8 mouse cellular contexts compared by ENCODE assay signal in the genomic region with DNA sequence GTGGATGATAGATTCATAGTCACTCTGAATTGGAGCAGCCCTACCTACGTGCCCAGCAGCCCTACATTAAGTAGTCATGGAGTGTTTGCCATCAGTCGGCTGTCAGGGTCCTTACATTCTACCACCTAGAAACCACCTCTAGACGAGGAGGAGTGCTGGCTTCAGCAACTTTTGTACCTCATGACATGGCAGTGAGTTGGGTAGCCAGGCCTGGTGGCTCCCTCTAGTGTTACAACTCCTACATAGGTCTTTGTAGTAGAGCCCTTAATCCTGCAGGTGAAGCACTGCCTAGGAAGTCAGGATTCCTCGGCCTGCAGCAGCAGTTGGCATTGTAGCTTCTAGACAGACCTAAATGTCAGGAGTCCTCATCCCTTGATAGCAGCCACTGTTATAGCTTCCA. TPM values are rescaled to one million over a fixed set of nuclear protein-coding genes. Genes with fewer than 3 reads are reported as not detected.
DNase-seq lines count a peak whose midpoint lies in the region; ATAC-seq and TF ChIP-seq lines count a peak whose summit lies in the region.

No protein-coding gene starts in this region.

- H3K36me3 ChIP-seq in heart, embryonic 16.5 days (ENCODE audit: control insufficient read depth, insufficient read depth) = peaks cover 20% of the 10 kb centered on the region
- H3K36me3 ChIP-seq in heart, embryonic 11.5 days (ENCODE audit: control insufficient read depth, insufficient read depth, low read length) = peaks cover 4% of the 10 kb centered on the region; the same call in 1 of the 2 replicates
- H3K36me3 ChIP-seq in E14TG2a.4 (ENCODE audit: insufficient read depth, low read length) = peaks cover 7% of the 10 kb centered on the region; the same call in 1 of the 2 replicates
- peaks cover 31% of the 10 kb centered on the region for H3K36me3 ChIP-seq in kidney, postnatal 0 days (ENCODE audit: insufficient read depth, low read length)
- H3K36me3 ChIP-seq in lung, embryonic 14.5 days (ENCODE audit: insufficient read depth) = peaks cover 51% of the 10 kb centered on the region

- ATAC-seq in heart, embryonic 16.5 days (replicated peaks; ENCODE audit: extremely low read depth, insufficient read depth, low FRiP score) = 0 out of 2 replicates have a peak, but pooled peaks have one; percentile 32
- ATAC-seq in heart, embryonic 11.5 days (replicated peaks; ENCODE audit: insufficient number of reproducible peaks, low FRiP score, low TSS enrichment) = no peak; the same call in 1 of the 2 replicates
- ATAC-seq in frontal cortex, adult (ENCODE audit: low TSS enrichment) = peak; percentile 75
- 0 out of 2 replicates have a peak, but pooled peaks have one; percentile 10 for ATAC-seq in kidney, postnatal 0 days (replicated peaks; ENCODE audit: low FRiP score, low read depth)
- ATAC-seq in lung, embryonic 14.5 days (ENCODE audit: insufficient read depth) = no peak

- TF ChIP-seq CTCF in E14TG2a.4 (conservative IDR thresholded peaks at IDR 0.05; ENCODE audit: low read length) = peak; percentile 49
- peak; percentile 81 for TF ChIP-seq CTCF in kidney, postnatal 0 days (IDR thresholded peaks at IDR 0.05; ENCODE audit: low read depth)
- peak; percentile 74 for TF ChIP-seq CTCF in lung, embryonic 14.5 days (IDR thresholded peaks at IDR 0.05; ENCODE audit: low read depth)

- H3K27me3 ChIP-seq in heart, embryonic 16.5 days (ENCODE audit: control insufficient read depth, insufficient read depth, low read length) = no peaks in the 10 kb centered on the region
- no peaks in the 10 kb centered on the region for H3K27me3 ChIP-seq in heart, embryonic 11.5 days (ENCODE audit: control insufficient read depth, insufficient read depth, low read length)
- no peaks in the 10 kb centered on the region for H3K27me3 ChIP-seq in E14TG2a.4 (ENCODE audit: insufficient read depth, low read length)
- H3K27me3 ChIP-seq in kidney, postnatal 0 days (ENCODE audit: insufficient read depth, low read length) = no peaks in the 10 kb centered on the region
- H3K27me3 ChIP-seq in lung, embryonic 14.5 days (ENCODE audit: insufficient read depth, low read length) = no peaks in the 10 kb centered on the region

- no peak overlapping the region for H3K4me2 ChIP-seq in heart, embryonic 16.5 days (ENCODE audit: low read depth, low read length)
- H3K4me2 ChIP-seq in heart, embryonic 11.5 days = no peak overlapping the region
- no peak overlapping the region for H3K4me2 ChIP-seq in kidney, postnatal 0 days (ENCODE audit: low read length)
- H3K4me2 ChIP-seq in lung, embryonic 14.5 days = no peak overlapping the region

- no peaks in the 10 kb centered on the region for H3K9me3 ChIP-seq in heart, embryonic 16.5 days (replicated peaks; ENCODE audit: control insufficient read depth, low read length)
- H3K9me3 ChIP-seq in heart, embryonic 11.5 days (replicated peaks; ENCODE audit: control insufficient read depth, low read length) = no peaks in the 10 kb centered on the region
- H3K9me3 ChIP-seq in E14TG2a.4 (ENCODE audit: low read length) = no peaks in the 10 kb centered on the region
- no peaks in the 10 kb centered on the region for H3K9me3 ChIP-seq in kidney, postnatal 0 days (replicated peaks; ENCODE audit: low read length)
- no peaks in the 10 kb centered on the region for H3K9me3 ChIP-seq in lung, embryonic 14.5 days (ENCODE audit: low read depth, low read length)

- 52% methylated on average over 4 of the region's 4 CpGs for WGBS in heart, embryonic 16.5 days
- 58% methylated on average over 4 of the region's 4 CpGs for WGBS in heart, embryonic 11.5 days (ENCODE audit: insufficient replicate concordance)
- WGBS in kidney, postnatal 0 days = 45% methylated on average over 4 of the region's 4 CpGs
- 33% methylated on average over 4 of the region's 4 CpGs for WGBS in lung, embryonic 14.5 days

- H3K4me1 ChIP-seq in heart, embryonic 16.5 days (ENCODE audit: control insufficient read depth, insufficient read depth, low read length) = peaks cover 13% of the 10 kb centered on the region
- 0 out of 2 replicates have a peak, but pooled peaks cover 4% of the 10 kb centered on the region for H3K4me1 ChIP-seq in heart, embryonic 11.5 days (ENCODE audit: control insufficient read depth, insufficient read depth, low read length)
- no peaks in the 10 kb centered on the region for H3K4me1 ChIP-seq in E14TG2a.4 (replicated peaks; ENCODE audit: low read depth, low read length)
- H3K4me1 ChIP-seq in kidney, postnatal 0 days (replicated peaks; ENCODE audit: insufficient read depth, low read length) = no peaks in the 10 kb centered on the region
- H3K4me1 ChIP-seq in lung, embryonic 14.5 days (ENCODE audit: insufficient read depth) = no peaks in the 10 kb centered on the region

- no peak overlapping the region for H3K4me3 ChIP-seq in heart, embryonic 16.5 days (ENCODE audit: low read length)
- H3K4me3 ChIP-seq in heart, embryonic 11.5 days (ENCODE audit: low read depth, low read length) = no peak overlapping the region
- no peak overlapping the region for H3K4me3 ChIP-seq in E14TG2a.4 (replicated peaks; ENCODE audit: low read length)
- H3K4me3 ChIP-seq in kidney, postnatal 0 days (replicated peaks; ENCODE audit: low read depth, low read length) = no peak overlapping the region
- no peak overlapping the region for H3K4me3 ChIP-seq in lung, embryonic 14.5 days (ENCODE audit: low read depth, low read length)

- peak; percentile 32 for DNase-seq in c-Kit-negative CD71-positive TER-119-positive erythroid progenitor cells, embryonic 14.5 days (ENCODE audit: low read depth, low spot score)
- peak; percentile 73 for DNase-seq in kidney, postnatal 0 days (ENCODE audit: low spot score)
- DNase-seq in lung, embryonic 14.5 days = peak; percentile 69
- DNase-seq in spleen, postnatal 10 days (ENCODE audit: low spot score in 2 of 2) = peak; percentile 26 to 63

- no peak overlapping the region for H3K27ac ChIP-seq in heart, embryonic 16.5 days (ENCODE audit: low read length)
- H3K27ac ChIP-seq in heart, embryonic 11.5 days (ENCODE audit: low read depth, low read length) = no peak overlapping the region
- H3K27ac ChIP-seq in kidney, postnatal 0 days = no peak overlapping the region
- H3K27ac ChIP-seq in lung, embryonic 14.5 days (ENCODE audit: low read depth) = no peak overlapping the region

- no peak overlapping the region for H3K9ac ChIP-seq in heart, embryonic 16.5 days (ENCODE audit: low read length)
- no peak overlapping the region for H3K9ac ChIP-seq in heart, embryonic 11.5 days (ENCODE audit: low read depth, low read length)
- no peak overlapping the region for H3K9ac ChIP-seq in kidney, postnatal 0 days (ENCODE audit: low read depth, low read length)
- no peak overlapping the region for H3K9ac ChIP-seq in lung, embryonic 14.5 days

RNA-seq across cellular contexts. Expression of a gene that starts 44.7 kb away (rescaled TPM):
- polyA plus RNA-seq in heart, embryonic 16.5 days (2015; fragmentation: Nextera tagmentation; extraction: Ambion mirVana) = 0.51 and 1.3 TPM in 2 replicates
- not detected in 2 replicates for polyA plus RNA-seq in heart, embryonic 11.5 days (2014; fragmentation: Nextera tagmentation; extraction: Ambion mirVana)
- 8.2 and 8.4 TPM in 2 replicates for polyA plus RNA-seq in kidney, postnatal 0 days (2015; fragmentation: Nextera tagmentation; extraction: Ambion mirVana)
- 5.4 and 6.3 TPM in 2 replicates for polyA plus RNA-seq in lung, embryonic 14.5 days (2014; fragmentation: Nextera tagmentation; extraction: Ambion mirVana)

RNA-seq across cellular contexts. Expression of a gene that starts 48.9 kb away (rescaled TPM):
- 1.3 and 1.9 TPM in 2 replicates for polyA plus RNA-seq in heart, embryonic 16.5 days (2015; fragmentation: Nextera tagmentation; extraction: Ambion mirVana)
- 2.2 and 3.3 TPM in 2 replicates for polyA plus RNA-seq in heart, embryonic 11.5 days (2014; fragmentation: Nextera tagmentation; extraction: Ambion mirVana)
- polyA plus RNA-seq in kidney, postnatal 0 days (2015; fragmentation: Nextera tagmentation; extraction: Ambion mirVana) = 1.6 and 1.8 TPM in 2 replicates
- 3.8 and 4.4 TPM in 2 replicates for polyA plus RNA-seq in lung, embryonic 14.5 days (2014; fragmentation: Nextera tagmentation; extraction: Ambion mirVana)

Comparison
In these comparisons a context has a peak if more than half of its experiments do, and no peak if none do; other contexts are left out.
1. ATAC-seq: peak in heart, embryonic 16.5 days (single experiment), frontal cortex, adult (single experiment) and kidney, postnatal 0 days (single experiment); none in heart, embryonic 11.5 days (single experiment) and lung, embryonic 14.5 days (single experiment).
2. Peak in every context shown above with its lines, with median percentiles within 50 percentile points of each other: CTCF ChIP-seq and DNase-seq.